Mouse (Mus musculus) liver, adult 2 months (tissue): ENCODE results near the gene Pik3c2b.

Experiments used
- CTCF ChIP-seq: fragments of 200-500 bp; IDR thresholded peaks from 2 replicates; pipeline ENCODE4 v1.5.1; 2011; ENCODE audit warnings: low read depth, low read length, control low read depth
- POLR2A ChIP-seq: fragments of 200-500 bp; IDR thresholded peaks from 2 replicates; pipeline ENCODE4 v1.6.1; 2011; ENCODE audit warnings: low read length, control low read depth; ENCODE audit not compliant: insufficient read depth; ENCODE audit errors: extremely low read depth

GRCm38 (mm10) chr1:133076681-133077514 is 31.4 kb downstream of the Pik3c2b start:
- TF ChIP-seq CTCF (no peak), POLR2A (no peak)
